Mouse (Mus musculus) hindbrain, embryonic 14.5 days (tissue): ENCODE measurements around the gene Olfr403. TPM values are rescaled to one million over a fixed set of nuclear protein-coding genes. Genes with fewer than 3 reads are reported as not detected.

Source experiments
- polyA plus RNA-seq: library from polyadenylated mRNA; unstranded; fragments of >200 nt; fragmentation: Nextera tagmentation; extraction: Ambion mirVana; gene quantifications from 2 replicates; pipeline ENCODE4 v1.2.1, GENCODE M21; 2014

The Olfr403 gene
- polyA plus RNA-seq, 1 experiment from 2014 or later, result not detected

Other genes starting within 250 kb of the Olfr403 start
- gene Olfr23, start 249.6 kb upstream of the Olfr403 start, polyA plus RNA-seq, result not detected in 2 replicates
- not detected in 2 replicates for gene Olfr397, start 225.4 kb upstream of the Olfr403 start, polyA plus RNA-seq
- not detected in 2 replicates for gene Olfr398, start 195.8 kb upstream of the Olfr403 start, polyA plus RNA-seq
- not detected in 2 replicates for gene Olfr139, start 129.7 kb upstream of the Olfr403 start, polyA plus RNA-seq
- gene Olfr399, start 129.6 kb upstream of the Olfr403 start, polyA plus RNA-seq, result not detected in 2 replicates
- gene Zfp616, start 116.3 kb upstream of the Olfr403 start, polyA plus RNA-seq, result not detected in 2 replicates
- gene Olfr401, start 72.5 kb upstream of the Olfr403 start, polyA plus RNA-seq, result not detected in 2 replicates
- gene Olfr402, start 32.7 kb upstream of the Olfr403 start, polyA plus RNA-seq, result not detected in 2 replicates
- gene Olfr43, start 25.1 kb downstream of the Olfr403 start, polyA plus RNA-seq, result not detected in 2 replicates
- not detected in 2 replicates for gene Olfr406, start 73.6 kb downstream of the Olfr403 start, polyA plus RNA-seq
- gene Olfr59, start 97.5 kb downstream of the Olfr403 start, polyA plus RNA-seq, result not detected in 2 replicates
- gene Olfr410, start 151.8 kb downstream of the Olfr403 start, polyA plus RNA-seq, result not detected in 2 replicates
- not detected in 2 replicates for gene Olfr411, start 166.4 kb downstream of the Olfr403 start, polyA plus RNA-seq
- gene Olfr412, start 175.8 kb downstream of the Olfr403 start, polyA plus RNA-seq, result not detected in 2 replicates